Mouse (Mus musculus): ENCODE data around the gene Slc25a19. TPM values are rescaled to one million over a fixed set of nuclear protein-coding genes. Genes with fewer than 3 reads are reported as not detected.

Slc25a19 gene
- polyA plus RNA-seq, 1 experiment, result 23.0 TPM

GRCm38 (mm10) chr11:115619949-115620348, 8.1 kb downstream of the Slc25a19 start:
- no peak for TF ChIP-seq CTCF (IDR thresholded peaks at IDR 0.05; ENCODE audit: control insufficient read depth, insufficient read depth, low read length)
- no peak for TF ChIP-seq POLR2A (IDR thresholded peaks at IDR 0.05; ENCODE audit: borderline replicate concordance, control insufficient read depth, low read depth, low read length)
- 90% methylated on average over 7 of the region's 7 CpGs for WGBS
- no peaks in the 10 kb centered on the region for H3K4me1 ChIP-seq (ENCODE audit: control insufficient read depth, insufficient read depth, low read length)
- H3K4me3 ChIP-seq (replicated peaks; ENCODE audit: control insufficient read depth, low read depth, low read length), result no peak overlapping the region
- H3K27ac ChIP-seq (ENCODE audit: control insufficient read depth, insufficient read depth, low read depth, low read length, poor library complexity), result no peak overlapping the region

- WGBS, result 85% methylated on average over 16 of the region's 16 CpGs
Measured at GRCm38 (mm10) chr11:115618732-115619516, 9.2 kb downstream of the Slc25a19 start.

GRCm38 (mm10) chr11:115618001-115618400, 10.1 kb downstream of the Slc25a19 start:
- TF ChIP-seq POLR2A (IDR thresholded peaks at IDR 0.05; ENCODE audit: borderline replicate concordance, control insufficient read depth, low read depth, low read length), result no peak
- TF ChIP-seq CTCF (IDR thresholded peaks at IDR 0.05; ENCODE audit: control insufficient read depth, insufficient read depth, low read length), result no peak
- H3K27ac ChIP-seq (ENCODE audit: control insufficient read depth, insufficient read depth, low read depth, low read length, poor library complexity), result no peak overlapping the region
- no peak overlapping the region for H3K4me3 ChIP-seq (replicated peaks; ENCODE audit: control insufficient read depth, low read depth, low read length)
- 81% methylated on average over 2 of the region's 2 CpGs for WGBS
- H3K4me1 ChIP-seq (ENCODE audit: control insufficient read depth, insufficient read depth, low read length), result peaks cover 1% of the 10 kb centered on the region; the same call in 1 of the 2 replicates

More at GRCm38 (mm10) chr11:115618732-115619516, 9.2 kb downstream of the Slc25a19 start:
- H3K4me3 ChIP-seq (replicated peaks; ENCODE audit: control insufficient read depth, low read depth, low read length), result no peak overlapping the region
- no peaks in the 10 kb centered on the region for H3K4me1 ChIP-seq (ENCODE audit: control insufficient read depth, insufficient read depth, low read length)
- TF ChIP-seq CTCF (IDR thresholded peaks at IDR 0.05; ENCODE audit: control insufficient read depth, insufficient read depth, low read length), result no peak
- no peak for TF ChIP-seq POLR2A (IDR thresholded peaks at IDR 0.05; ENCODE audit: borderline replicate concordance, control insufficient read depth, low read depth, low read length)
- no peak overlapping the region for H3K27ac ChIP-seq (ENCODE audit: control insufficient read depth, insufficient read depth, low read depth, low read length, poor library complexity)

GRCm38 (mm10) chr11:115616893-115617292, 11.2 kb downstream of the Slc25a19 start:
- TF ChIP-seq CTCF (IDR thresholded peaks at IDR 0.05; ENCODE audit: control insufficient read depth, insufficient read depth, low read length), result no peak
- no peak for TF ChIP-seq POLR2A (IDR thresholded peaks at IDR 0.05; ENCODE audit: borderline replicate concordance, control insufficient read depth, low read depth, low read length)
- Histone ChIP-seq H3K4me1 (ENCODE audit: control insufficient read depth, insufficient read depth, low read length) (peaks cover 1% of the 10 kb centered on the region; the same call in 1 of the 2 replicates), H3K27ac (ENCODE audit: control insufficient read depth, insufficient read depth, low read depth, low read length, poor library complexity) (no peak overlapping the region), H3K4me3 (replicated peaks; ENCODE audit: control insufficient read depth, low read depth, low read length) (no peak overlapping the region)
- 85% methylated on average over 6 of the region's 6 CpGs for WGBS

GRCm38 (mm10) chr11:115616371-115616770, 11.7 kb downstream of the Slc25a19 start:
- Histone ChIP-seq H3K4me1 (ENCODE audit: control insufficient read depth, insufficient read depth, low read length) (peaks cover 1% of the 10 kb centered on the region; the same call in 1 of the 2 replicates), H3K4me3 (replicated peaks; ENCODE audit: control insufficient read depth, low read depth, low read length) (no peak overlapping the region), H3K27ac (ENCODE audit: control insufficient read depth, insufficient read depth, low read depth, low read length, poor library complexity) (no peak overlapping the region)
- TF ChIP-seq CTCF (IDR thresholded peaks at IDR 0.05; ENCODE audit: control insufficient read depth, insufficient read depth, low read length) (no peak), POLR2A (IDR thresholded peaks at IDR 0.05; ENCODE audit: borderline replicate concordance, control insufficient read depth, low read depth, low read length) (no peak)
- 90% methylated on average over 7 of the region's 7 CpGs for WGBS

GRCm38 (mm10) chr11:115615875-115616274, 12.2 kb downstream of the Slc25a19 start:
- Histone ChIP-seq H3K4me1 (ENCODE audit: control insufficient read depth, insufficient read depth, low read length) (peaks cover 1% of the 10 kb centered on the region; the same call in 1 of the 2 replicates), H3K4me3 (replicated peaks; ENCODE audit: control insufficient read depth, low read depth, low read length) (no peak overlapping the region), H3K27ac (ENCODE audit: control insufficient read depth, insufficient read depth, low read depth, low read length, poor library complexity) (no peak overlapping the region)
- WGBS, result 89% methylated on average over 6 of the region's 6 CpGs
- no peak for TF ChIP-seq CTCF (IDR thresholded peaks at IDR 0.05; ENCODE audit: control insufficient read depth, insufficient read depth, low read length)
- TF ChIP-seq POLR2A (IDR thresholded peaks at IDR 0.05; ENCODE audit: borderline replicate concordance, control insufficient read depth, low read depth, low read length), result no peak

- 82% methylated on average over 15 of the region's 15 CpGs for WGBS
Measured at GRCm38 (mm10) chr11:115615108-115615825, 12.8 kb downstream of the Slc25a19 start.

More at GRCm38 (mm10) chr11:115615108-115615825, 12.8 kb downstream of the Slc25a19 start:
- Histone ChIP-seq H3K4me3 (replicated peaks; ENCODE audit: control insufficient read depth, low read depth, low read length) (no peak overlapping the region), H3K4me1 (ENCODE audit: control insufficient read depth, insufficient read depth, low read length) (peaks cover 1% of the 10 kb centered on the region; the same call in 1 of the 2 replicates), H3K27ac (ENCODE audit: control insufficient read depth, insufficient read depth, low read depth, low read length, poor library complexity) (no peak overlapping the region; the same call in 1 of the 2 replicates)
- TF ChIP-seq CTCF (IDR thresholded peaks at IDR 0.05; ENCODE audit: control insufficient read depth, insufficient read depth, low read length) (no peak), POLR2A (IDR thresholded peaks at IDR 0.05; ENCODE audit: borderline replicate concordance, control insufficient read depth, low read depth, low read length) (no peak)

Measured in bone marrow, adult 2 months (tissue).